Mouse (Mus musculus) thymus, adult 2 months (tissue): ENCODE measurements at regions not wholly inside any gene's neighbourhood (a gene's known extent, or its start where the extent isn't known, plus 50 kb on each side); places are given as distances from the start of the nearest gene placed in this dataset.

ENCODE experiments used
- CTCF ChIP-seq: fragments of 200-500 bp; IDR thresholded peaks from 2 replicates; pipeline ENCODE4 v1.5.1; 2012; ENCODE audit warnings: mild to moderate bottlenecking, control low read depth, low read length, moderate library complexity, borderline replicate concordance; ENCODE audit not compliant: control insufficient read depth, poor library complexity, insufficient read depth; ENCODE audit errors: extremely low read depth
- POLR2A ChIP-seq: fragments of 200-500 bp; IDR thresholded peaks from 2 replicates; pipeline ENCODE4 v1.6.1; 2012; ENCODE audit warnings: mild to moderate bottlenecking, low read length, control low read depth, moderate library complexity; ENCODE audit not compliant: control insufficient read depth, poor library complexity, insufficient read depth; ENCODE audit errors: extremely low read depth

GRCm38 (mm10) chr4:31648631-31649368, 315.1 kb upstream of the Map3k7 start:
- TF ChIP-seq POLR2A (no peak), CTCF (no peak)
